In the genomic region with DNA sequence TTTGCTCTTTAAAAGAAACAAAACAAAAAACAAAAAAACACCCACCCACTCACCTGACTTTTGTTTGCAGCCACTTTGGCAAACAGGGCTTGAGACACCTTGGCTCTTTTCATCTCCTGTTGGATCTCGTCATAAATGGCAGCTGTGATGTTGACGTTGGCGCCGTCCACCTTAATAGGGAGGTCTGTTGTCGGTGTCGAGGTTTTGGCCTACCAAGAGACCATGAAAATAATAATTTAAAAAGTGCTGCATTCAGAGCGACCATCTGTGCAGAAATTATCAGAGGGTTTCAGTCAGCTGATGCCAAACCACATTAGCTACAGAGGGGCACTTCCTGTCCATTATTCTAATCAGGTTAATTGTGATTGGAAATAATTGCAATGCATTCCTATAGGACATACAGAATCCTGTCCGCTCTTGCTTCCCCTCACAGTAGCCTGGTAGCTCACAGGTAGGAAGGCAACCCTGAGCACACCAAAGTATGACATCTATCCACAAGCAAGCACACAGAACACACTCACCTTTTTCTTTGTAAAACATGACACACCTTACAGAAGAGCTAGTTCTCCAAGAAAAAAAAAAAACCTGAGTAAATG, we compare ENCODE assay signal across 17 mouse cellular contexts.
"Had no signal": no experiment of that assay in that cellular context is flagged by ENCODE, and none has a peak within 500 bp of the region (broad histone marks: within the 10 kb centered on the region; RNA-seq: fewer than 3 reads in every experiment).

No protein-coding gene starts in this region.

- H3K27ac ChIP-seq: kidney, postnatal 0 days; limb, embryonic 13.5 days; liver, embryonic 15.5 days; neural tube, embryonic 12.5 days had no signal

- H3K9ac ChIP-seq: limb, embryonic 13.5 days; liver, embryonic 15.5 days; neural tube, embryonic 12.5 days had no signal

- H3K9me3 ChIP-seq: limb, embryonic 13.5 days; liver, embryonic 15.5 days; neural tube, embryonic 12.5 days had no signal

- ATAC-seq: lung, postnatal 0 days had no signal

- H3K4me1 ChIP-seq: liver, embryonic 15.5 days had no signal

- H3K4me3 ChIP-seq: limb, embryonic 13.5 days; liver, embryonic 15.5 days; neural tube, embryonic 12.5 days had no signal

- H3K4me2 ChIP-seq: limb, embryonic 13.5 days; liver, embryonic 15.5 days; neural tube, embryonic 12.5 days had no signal

- H3K36me3 ChIP-seq: limb, embryonic 13.5 days; liver, embryonic 15.5 days; neural tube, embryonic 12.5 days had no signal

- H3K27me3 ChIP-seq: limb, embryonic 13.5 days; liver, embryonic 15.5 days; neural tube, embryonic 12.5 days had no signal

- DNase-seq: kidney, adult 11 months; kidney, adult 9 months; kidney, postnatal 36 days; layer of hippocampus, adult 9-11 months; layer of hippocampus, postnatal 36 days; lung, adult 2 months; lung, postnatal 36 days; midbrain, embryonic 14.5 days; right cerebral cortex, postnatal 4 days; spleen, adult 18-20 months; thymus, adult 18-20 months; thymus, postnatal 14 days had no signal
